Mouse (Mus musculus) myocyte (in vitro differentiated cells): ENCODE data around the gene Copa. TPM values are rescaled to one million over a fixed set of nuclear protein-coding genes. Genes with fewer than 3 reads are reported as not detected.

ENCODE experiments used
- H3K27me3 ChIP-seq: one replicate; pipeline ENCODE4 v1.6.1; 2011; ENCODE audit not compliant: control insufficient read depth, insufficient read depth, insufficient read length
- H3K36me3 ChIP-seq: one replicate; pipeline ENCODE4 v1.6.1; 2011; ENCODE audit not compliant: control insufficient read depth, insufficient read depth
- H3K4me2 ChIP-seq: one replicate; pipeline ENCODE4 v1.6.1; 2011; ENCODE audit warnings: low read depth, control low read depth
- H3K4me3 ChIP-seq: one replicate; pipeline ENCODE4 v1.5.1; 2011; ENCODE audit warnings: mild to moderate bottlenecking, control low read depth, moderate library complexity
- H3K79me2 ChIP-seq: one replicate; pipeline ENCODE4 v1.6.1; 2011; ENCODE audit not compliant: control insufficient read depth, insufficient read depth
- H3ac ChIP-seq: one replicate; pipeline ENCODE4 v1.6.1; 2011; ENCODE audit not compliant: control insufficient read depth, insufficient read length
- CEBPB ChIP-seq: IDR thresholded peaks from 2 replicates; pipeline ENCODE4 v1.6.1; 2011; ENCODE audit warnings: mild to moderate bottlenecking, moderate library complexity; ENCODE audit not compliant: poor library complexity, insufficient read depth, severe bottlenecking
- E2F4 ChIP-seq: IDR thresholded peaks from one replicate; pipeline ENCODE4 v1.6.1; 2011; ENCODE audit warnings: mild to moderate bottlenecking, control low read depth, moderate library complexity; ENCODE audit not compliant: insufficient read depth
- MAX ChIP-seq: IDR thresholded peaks from one replicate; pipeline ENCODE4 v1.6.1; 2011; ENCODE audit warnings: low read depth, mild to moderate bottlenecking, control low read depth
- MYOD1 ChIP-seq, 3 experiments: IDR thresholded peaks; one replicate each; pipeline ENCODE4 v1.6.1; 2011; ENCODE audit warnings: control low read depth in 2 of 3, low read depth in 2 of 3, mild to moderate bottlenecking in 2 of 3, moderate library complexity in 1 of 3; ENCODE audit not compliant: insufficient read length in 2 of 3, control insufficient read depth in 1 of 3
- MYOG ChIP-seq, 3 experiments: IDR thresholded peaks; one replicate each; pipeline ENCODE4 v1.6.1; 2011; ENCODE audit warnings: control low read depth in 2 of 3, low read depth in 2 of 3, mild to moderate bottlenecking in 2 of 3; ENCODE audit not compliant: insufficient read length in 2 of 3, control insufficient read depth in 1 of 3, insufficient read depth in 1 of 3
- POLR2A ChIP-seq: IDR thresholded peaks from one replicate; pipeline ENCODE4 v1.6.1; 2011; ENCODE audit warnings: low read depth, mild to moderate bottlenecking, control low read depth, moderate library complexity; ENCODE audit not compliant: insufficient read length
- POLR2AphosphoS2 ChIP-seq: IDR thresholded peaks from one replicate; pipeline ENCODE4 v1.6.1; 2011; ENCODE audit warnings: low read depth, control low read depth; ENCODE audit not compliant: insufficient read length
- REST ChIP-seq: IDR thresholded peaks from one replicate; pipeline ENCODE4 v1.6.1; 2011; ENCODE audit warnings: mild to moderate bottlenecking, control low read depth, moderate library complexity; ENCODE audit not compliant: insufficient read depth, insufficient read length
- SRF ChIP-seq: IDR thresholded peaks from one replicate; pipeline ENCODE4 v1.6.1; 2011; ENCODE audit warnings: low read depth; ENCODE audit not compliant: control insufficient read depth, insufficient read length
- TCF12 ChIP-seq: IDR thresholded peaks from one replicate; pipeline ENCODE4 v1.6.1; 2011; ENCODE audit warnings: mild to moderate bottlenecking, control low read depth; ENCODE audit not compliant: poor library complexity, insufficient read depth, severe bottlenecking
- TCF3 ChIP-seq: IDR thresholded peaks from one replicate; pipeline ENCODE4 v1.6.1; 2011; ENCODE audit warnings: low read depth, control low read depth; ENCODE audit not compliant: insufficient read length
- USF1 ChIP-seq: IDR thresholded peaks from one replicate; pipeline ENCODE4 v1.6.1; 2011; ENCODE audit warnings: low read depth, mild to moderate bottlenecking, control low read depth, moderate library complexity
- polyA plus RNA-seq: library from polyadenylated mRNA; unstranded; fragments of >200 nt; fragmentation: generic; extraction: Trizol; gene quantifications from one replicate; pipeline ENCODE4 v1.2.1, GENCODE M21; 2012; ENCODE audit warnings: missing spikeins

Gene Copa
- polyA plus RNA-seq, 1 experiment: 144 TPM

GRCm38 (mm10) chr1:172148279-172148954 lies 66.1 kb downstream of the Copa start:
- no peak for TF ChIP-seq POLR2AphosphoS2
- no peak for TF ChIP-seq TCF3
- no peak for TF ChIP-seq SRF
- no peak for TF ChIP-seq REST
- TF ChIP-seq POLR2A: no peak
- no peak for TF ChIP-seq MYOD1 (IDR thresholded peaks at IDR 0.05; ENCODE audit: control insufficient read depth in 1 of 3, insufficient read length in 2 of 3, low read depth in 2 of 3)
- TF ChIP-seq E2F4: no peak
- no peak for TF ChIP-seq MAX
- TF ChIP-seq USF1: no peak
- no peak for TF ChIP-seq CEBPB
- TF ChIP-seq MYOG (IDR thresholded peaks at IDR 0.05; ENCODE audit: control insufficient read depth in 1 of 3, insufficient read depth in 1 of 3, insufficient read length in 2 of 3, low read depth in 2 of 3): no peak
- no peak for TF ChIP-seq TCF12
- H3ac ChIP-seq: peak overlapping the region; percentile 29
- H3K4me3 ChIP-seq: peak overlapping the region; percentile 97
- no peaks in the 10 kb centered on the region for H3K27me3 ChIP-seq
- peaks cover 20% of the 10 kb centered on the region for H3K36me3 ChIP-seq
- peaks cover 47% of the 10 kb centered on the region for H3K79me2 ChIP-seq
- peak overlapping the region; percentile 98 for H3K4me2 ChIP-seq

GRCm38 (mm10) chr1:172148955-172149815 lies 66.9 kb downstream of the Copa start:
- Histone ChIP-seq H3K4me2 (peak overlapping the region; percentile 98), H3K4me3 (peak overlapping the region; percentile 97), H3K27me3 (no peaks in the 10 kb centered on the region), H3K79me2 (peaks cover 52% of the 10 kb centered on the region), H3K36me3 (peaks cover 20% of the 10 kb centered on the region), H3ac (peak overlapping the region; percentile 29)
- TF ChIP-seq POLR2AphosphoS2: no peak

- H3K79me2 ChIP-seq: peaks cover 72% of the 10 kb centered on the region
- no peak overlapping the region for H3ac ChIP-seq
- H3K4me2 ChIP-seq: peak overlapping the region; percentile 18
- no peak overlapping the region for H3K4me3 ChIP-seq
- no peaks in the 10 kb centered on the region for H3K27me3 ChIP-seq
- TF ChIP-seq TCF3 (no peak), MYOG (IDR thresholded peaks at IDR 0.05; ENCODE audit: control insufficient read depth in 1 of 3, insufficient read depth in 1 of 3, insufficient read length in 2 of 3, low read depth in 2 of 3) (peak in 1 of 3 experiments; percentile 40), POLR2AphosphoS2 (no peak), MYOD1 (IDR thresholded peaks at IDR 0.05; ENCODE audit: control insufficient read depth in 1 of 3, insufficient read length in 2 of 3, low read depth in 2 of 3) (peak; percentile 42 to 88 (median 82)), TCF12 (no peak)
- peaks cover 31% of the 10 kb centered on the region for H3K36me3 ChIP-seq
Observed at GRCm38 (mm10) chr1:172154536-172154935, 72.2 kb downstream of the Copa start.

- H3K4me2 ChIP-seq: no peak overlapping the region
- peaks cover 31% of the 10 kb centered on the region for H3K36me3 ChIP-seq
- no peak overlapping the region for H3K4me3 ChIP-seq
- no peaks in the 10 kb centered on the region for H3K27me3 ChIP-seq
- peaks cover 72% of the 10 kb centered on the region for H3K79me2 ChIP-seq
- no peak overlapping the region for H3ac ChIP-seq
- TF ChIP-seq E2F4 (no peak), MAX (no peak), CEBPB (no peak), USF1 (no peak), TCF12 (no peak), POLR2AphosphoS2 (no peak), MYOG (IDR thresholded peaks at IDR 0.05; ENCODE audit: control insufficient read depth in 1 of 3, insufficient read depth in 1 of 3, insufficient read length in 2 of 3, low read depth in 2 of 3) (no peak), TCF3 (no peak), MYOD1 (IDR thresholded peaks at IDR 0.05; ENCODE audit: control insufficient read depth in 1 of 3, insufficient read length in 2 of 3, low read depth in 2 of 3) (no peak), REST (no peak), POLR2A (no peak), SRF (no peak)
Observed at GRCm38 (mm10) chr1:172155518-172155917, 73.2 kb downstream of the Copa start.

- H3K36me3 ChIP-seq: peaks cover 28% of the 10 kb centered on the region
- H3K4me3 ChIP-seq: no peak overlapping the region
- TF ChIP-seq E2F4 (no peak), CEBPB (no peak), TCF12 (no peak)
- no peak overlapping the region for H3K4me2 ChIP-seq
- H3K27me3 ChIP-seq: no peaks in the 10 kb centered on the region
- H3K79me2 ChIP-seq: peaks cover 76% of the 10 kb centered on the region
- no peak overlapping the region for H3ac ChIP-seq
Observed at GRCm38 (mm10) chr1:172159970-172160369, 77.6 kb downstream of the Copa start.
